Mouse (Mus musculus) lung, postnatal 36 days (tissue): ENCODE measurements around the gene Fam240b.
A peak's percentile ranks its signal among the peaks of the same experiment; 100 is the strongest.

Experiments used
- DNase-seq: peaks from one replicate; pipeline ENCODE4 v3.0.0; 2022; ENCODE audit warnings: mixed read lengths

The Fam240b gene

GRCm38 (mm10) chr13:64439471-64439870 is 58.1 kb downstream of the Fam240b start:
- no peak for DNase-seq

GRCm38 (mm10) chr13:64438863-64439452 is 58.6 kb downstream of the Fam240b start:
- peak; percentile 79 for DNase-seq

GRCm38 (mm10) chr13:64437801-64438200 is 59.8 kb downstream of the Fam240b start:
- DNase-seq: no peak

- DNase-seq: peak; percentile 95
Measured at GRCm38 (mm10) chr13:64432017-64432995, 65.3 kb downstream of the Fam240b start, which contains the start of gene Cdk20. Gene Cdk20 (plus strand): TSS chr13:64432314.
